Mouse (Mus musculus) naive thymus-derived CD4-positive, alpha-beta T cell, adult 2 months (primary cell): Measurements from ENCODE around the gene Il1f10.

Experiments used
- DNase-seq: peaks from one replicate; pipeline ENCODE4 v3.0.0-alpha.2; 2011; ENCODE audit warnings: low read depth

Gene Il1f10

GRCm38 (mm10) chr2:24290896-24291295 is at the start of gene Il1f10:
Il1f10 (plus strand) TSS chr2:24291196.
- no peak for DNase-seq

GRCm38 (mm10) chr2:24267503-24267902 is 23.5 kb upstream of the Il1f10 start:
- DNase-seq: no peak

- DNase-seq: no peak
Measured at GRCm38 (mm10) chr2:24273619-24274018, 17.4 kb upstream of the Il1f10 start.

- no peak for DNase-seq
Measured at GRCm38 (mm10) chr2:24275146-24275545, 15.8 kb upstream of the Il1f10 start.

- no peak for DNase-seq
Measured at GRCm38 (mm10) chr2:24276654-24277053, 14.3 kb upstream of the Il1f10 start, which contains the start of gene Il1f5. Il1f5 (plus strand) TSS chr2:24276954.

- no peak for DNase-seq
Measured at GRCm38 (mm10) chr2:24294616-24295015, 3.6 kb downstream of the Il1f10 start.

GRCm38 (mm10) chr2:24296837-24297236 is 5.8 kb downstream of the Il1f10 start:
- DNase-seq: peak; percentile 74

- DNase-seq: peak; percentile 22
Measured at GRCm38 (mm10) chr2:24311302-24312001, 20.5 kb downstream of the Il1f10 start.

- no peak for DNase-seq
Measured at GRCm38 (mm10) chr2:24316919-24317318, 25.9 kb downstream of the Il1f10 start.

- no peak for DNase-seq
Measured at GRCm38 (mm10) chr2:24317919-24318598, 27.1 kb downstream of the Il1f10 start.

GRCm38 (mm10) chr2:24335333-24335732 is 44.3 kb downstream of the Il1f10 start:
- DNase-seq: no peak

GRCm38 (mm10) chr2:24336545-24336944 is 45.5 kb downstream of the Il1f10 start, which contains the start of gene Il1rn:
Il1rn (plus strand) TSS chr2:24336853.
- DNase-seq: no peak

GRCm38 (mm10) chr2:24341395-24341885 is 50.4 kb downstream of the Il1f10 start:
- DNase-seq: no peak
